Mouse (Mus musculus) heart, postnatal 25 days (tissue): ENCODE measurements around the gene Lias. TPM values are rescaled to one million over a fixed set of nuclear protein-coding genes. Genes with fewer than 3 reads are reported as not detected.

Source experiments
- total RNA-seq, 2 experiments: library from RNA; stranded (reverse); gene quantifications; 2 replicates each; pipeline ENCODE4 v1.2.3; 2021

The Lias gene
- total RNA-seq, 2 experiments from 2014 or later = 50.8 to 52.3 TPM

Other genes with a start within 250 kb of the Lias start
- 1 to 10 TPM; 2.1 TPM for gene Wdr19, start 191.8 kb upstream of the Lias start, total RNA-seq
- gene Rfc1, start 55.8 kb upstream of the Lias start, total RNA-seq = 10 to 100 TPM; 27.5 to 30.4 TPM
- under 1 TPM in 1 of 2 experiments, not detected in 1; 0.31 TPM for gene Klb, start 43.2 kb upstream of the Lias start, total RNA-seq
- gene Rpl9, start 53 bp upstream of the Lias start, total RNA-seq = 100 to 1,000 TPM; 612 to 670 TPM
- 10 to 100 TPM; 16.7 to 17.8 TPM for gene Ugdh, start 44.5 kb downstream of the Lias start, total RNA-seq
- gene Gm43552, start 101.3 kb downstream of the Lias start, total RNA-seq = not detected
- 100 to 1,000 TPM in 1 of 2 experiments, 10 to 100 TPM in 1; 91.5 to 105 TPM for gene Smim14, start 145.7 kb downstream of the Lias start, total RNA-seq
- 10 to 100 TPM; 70.4 to 70.9 TPM for gene Ube2k, start 145.7 kb downstream of the Lias start, total RNA-seq